ENCODE assay signal across 8 mouse cellular contexts in genomic region chr15:78434896-78435520, GRCm38 (mm10). TPM values are rescaled to one million over a fixed set of nuclear protein-coding genes. Genes with fewer than 3 reads are reported as not detected.
DNase-seq lines count a peak whose midpoint lies in the region; ATAC-seq and TF ChIP-seq lines count a peak whose summit lies in the region.
"Had no signal": no experiment of that assay in that cellular context is flagged by ENCODE, and none has a peak within 500 bp of the region (broad histone marks: within the 10 kb centered on the region; RNA-seq: fewer than 3 reads in every experiment).

No protein-coding gene starts in this region.

- 41% methylated on average over 6 of the region's 6 CpGs for WGBS in intestine, postnatal 0 days
- 38% methylated on average over 6 of the region's 6 CpGs for WGBS in intestine, embryonic 16.5 days
- WGBS in neural tube, embryonic 14.5 days, result 27% methylated on average over 6 of the region's 6 CpGs

- H3K4me2 ChIP-seq in intestine, postnatal 0 days (replicated peaks; ENCODE audit: low read depth), result no peak overlapping the region
- H3K4me2 ChIP-seq in intestine, embryonic 16.5 days (ENCODE audit: low read depth, low read length), result no peak overlapping the region
- no peak overlapping the region for H3K4me2 ChIP-seq in CH12.LX (ENCODE audit: insufficient read depth, low read depth, poor library complexity, severe bottlenecking)
- H3K4me2 ChIP-seq in neural tube, embryonic 14.5 days (ENCODE audit: low read depth, low read length), result no peak overlapping the region

- H3K27ac ChIP-seq in intestine, postnatal 0 days (ENCODE audit: low read depth, low read length), result no peak overlapping the region
- no peak overlapping the region for H3K27ac ChIP-seq in intestine, embryonic 16.5 days (ENCODE audit: low read length)
- H3K27ac ChIP-seq in CH12.LX (ENCODE audit: insufficient read depth, low read depth), result no peak overlapping the region
- no peak overlapping the region for H3K27ac ChIP-seq in neural tube, embryonic 14.5 days (ENCODE audit: low read depth, low read length)

- H3K36me3 ChIP-seq in intestine, postnatal 0 days (ENCODE audit: control insufficient read depth, insufficient read depth), result peaks cover 4% of the 10 kb centered on the region; the same call in 1 of the 2 replicates
- no peaks in the 10 kb centered on the region for H3K36me3 ChIP-seq in intestine, embryonic 16.5 days (ENCODE audit: control insufficient read depth, insufficient read depth, low read length)
- H3K36me3 ChIP-seq in CH12.LX (replicated peaks in 1 of 2; ENCODE audit: control insufficient read depth in 1 of 2, insufficient read depth in 1 of 2, low read length in 1 of 2), result no peaks in the 10 kb centered on the region
- H3K36me3 ChIP-seq in neural tube, embryonic 14.5 days (ENCODE audit: control insufficient read depth, insufficient read depth, low read length), result peaks cover 22% of the 10 kb centered on the region

- in situ Hi-C loops in CH12.LX (cut with MboI; ENCODE audit: low pct_ligation_motif_present, low pct_unique_long_range_greater_than_20kb, low sequenced_read_pairs), result loop anchor here (25.0 kb wide), 1 partner anchor 302 kb away; no protein-coding TSS in a partner anchor

- H3K9ac ChIP-seq in intestine, postnatal 0 days (ENCODE audit: low read depth, low read length), result no peak overlapping the region
- no peak overlapping the region for H3K9ac ChIP-seq in intestine, embryonic 16.5 days (ENCODE audit: low read depth, low read length)
- H3K9ac ChIP-seq in CH12.LX (ENCODE audit: insufficient read depth, low read depth), result no peak overlapping the region
- H3K9ac ChIP-seq in neural tube, embryonic 14.5 days (replicated peaks; ENCODE audit: low read depth, low read length), result no peak overlapping the region

- no peak for TF ChIP-seq POLR2A in CH12.LX (IDR thresholded peaks at IDR 0.05; ENCODE audit: low read depth, low read length)

- TF ChIP-seq CTCF in intestine, postnatal 0 days (IDR thresholded peaks at IDR 0.05; ENCODE audit: low read depth), result peak; percentile 73
- TF ChIP-seq CTCF in CH12.LX (conservative IDR thresholded peaks at IDR 0.05 in 1 of 2, IDR thresholded peaks at IDR 0.05 in 1 of 2; ENCODE audit: low read depth in 2 of 2, low read length in 2 of 2), result peak; percentile 59 to 73

- dilution Hi-C loops in CH12.LX (cut with MboI; ENCODE audit: extremely low pct_ligation_motif_present, extremely low pct_unique_long_range_greater_than_20kb, low sequenced_read_pairs), result no loop called here

- TF ChIP-seq EP300 in CH12.LX (IDR thresholded peaks at IDR 0.05; ENCODE audit: low read length), result no peak

- no peaks in the 10 kb centered on the region for H3K9me3 ChIP-seq in intestine, postnatal 0 days (ENCODE audit: control insufficient read depth)
- H3K9me3 ChIP-seq in intestine, embryonic 16.5 days (ENCODE audit: control insufficient read depth, low read length), result no peaks in the 10 kb centered on the region
- H3K9me3 ChIP-seq in CH12.LX (replicated peaks; ENCODE audit: low read length), result no peaks in the 10 kb centered on the region
- no peaks in the 10 kb centered on the region for H3K9me3 ChIP-seq in neural tube, embryonic 14.5 days (ENCODE audit: control insufficient read depth, low read length)

- no peaks in the 10 kb centered on the region; the same call in 1 of the 2 replicates for H3K4me1 ChIP-seq in intestine, postnatal 0 days (replicated peaks; ENCODE audit: control insufficient read depth, insufficient read depth, low read length)
- H3K4me1 ChIP-seq in intestine, embryonic 16.5 days (ENCODE audit: control insufficient read depth, insufficient read depth, low read length), result peaks cover 35% of the 10 kb centered on the region
- H3K4me1 ChIP-seq in CH12.LX (ENCODE audit: control insufficient read depth in 1 of 2, insufficient read depth in 2 of 2), result peaks cover 21 to 48% of the 10 kb centered on the region in 2 experiments
- peaks cover 22% of the 10 kb centered on the region for H3K4me1 ChIP-seq in neural tube, embryonic 14.5 days (ENCODE audit: control insufficient read depth, insufficient read depth, low read length)

- no peak for ATAC-seq in intestine, postnatal 0 days
- ATAC-seq in intestine, embryonic 16.5 days, result no peak
- peak; percentile 3; the same call in 1 of the 2 replicates for ATAC-seq in neural tube, embryonic 14.5 days (ENCODE audit: low read depth)
- no peak for ATAC-seq in megakaryocyte-erythroid progenitor cell, adult 5-6 weeks (replicated peaks; ENCODE audit: low FRiP score, low TSS enrichment, poor library complexity, severe bottlenecking)

- no peaks in the 10 kb centered on the region for H3K79me2 ChIP-seq in CH12.LX (replicated peaks; ENCODE audit: control insufficient read depth, extremely low read depth, insufficient read depth, poor library complexity, severe bottlenecking)

- H3K4me3 ChIP-seq in intestine, postnatal 0 days (ENCODE audit: low read depth, low read length), result no peak overlapping the region
- H3K4me3 ChIP-seq in intestine, embryonic 16.5 days (ENCODE audit: low read length), result no peak overlapping the region
- no peak overlapping the region for H3K4me3 ChIP-seq in CH12.LX (replicated peaks in 1 of 3; ENCODE audit: low read depth in 2 of 3, low read length in 2 of 3, poor library complexity in 1 of 3)
- H3K4me3 ChIP-seq in neural tube, embryonic 14.5 days (ENCODE audit: low read depth, low read length), result no peak overlapping the region

- peak; percentile 57 for TF ChIP-seq RAD21 in CH12.LX (IDR thresholded peaks at IDR 0.05; ENCODE audit: low read depth, low read length)

- H3K27me3 ChIP-seq in intestine, postnatal 0 days (replicated peaks; ENCODE audit: control insufficient read depth, insufficient read depth, low read length), result peaks cover 26% of the 10 kb centered on the region
- H3K27me3 ChIP-seq in intestine, embryonic 16.5 days (replicated peaks; ENCODE audit: control insufficient read depth, insufficient read depth, low read length), result peaks cover 18% of the 10 kb centered on the region
- peaks cover 54% of the 10 kb centered on the region for H3K27me3 ChIP-seq in CH12.LX (replicated peaks)
- no peaks in the 10 kb centered on the region for H3K27me3 ChIP-seq in neural tube, embryonic 14.5 days (ENCODE audit: control insufficient read depth, insufficient read depth, low read length)

- DNase-seq in CH12.LX (ENCODE audit: extremely low read depth), result peak; percentile 47
- peak; percentile 45 for DNase-seq in NIH3T3 (ENCODE audit: low read depth)
- peak; percentile 70 for DNase-seq in kidney, postnatal 10 days

TF ChIP-seq in CH12.LX, 34 proteins besides CTCF, POLR2A, EP300 and RAD21 (continues in another document):
- TF ChIP-seq BHLHE40 (IDR thresholded peaks at IDR 0.05; ENCODE audit: low read depth, low read length), result no peak

RNA-seq across cellular contexts. Expression of gene Kctd17, which starts 6.6 kb away (rescaled TPM):
- 18.6 and 20.1 TPM in 2 replicates for polyA plus RNA-seq in intestine, postnatal 0 days (2015; fragmentation: Nextera tagmentation; extraction: Ambion mirVana)
- polyA plus RNA-seq in intestine, embryonic 16.5 days (2015; fragmentation: Nextera tagmentation; extraction: Ambion mirVana), result 20.2 and 23.6 TPM in 2 replicates
- total RNA-seq in CH12.LX (2012; rRNA removed) (not detected in 2 replicates), CH12.LX (2014; rRNA removed) (not detected in 2 replicates)
- polyA plus RNA-seq in CH12.LX (2012; ENCODE audit: insufficient read length, low read depth), result not detected in 2 replicates
- 141 and 157 TPM in 2 replicates for polyA plus RNA-seq in neural tube, embryonic 14.5 days (2014; fragmentation: Nextera tagmentation; extraction: Ambion mirVana)
- total RNA-seq in megakaryocyte-erythroid progenitor cell, adult 5-6 weeks (2014; fragmentation: Nextera tagmentation), result 0.82 TPM in 1 of 2 replicates, not detected in the other
- 2.2 TPM in 1 of 2 replicates, not detected in the other for total RNA-seq in megakaryocyte-erythroid progenitor cell, adult 5-6 weeks (2017)

RNA-seq across cellular contexts. Expression of gene Mpst, which starts 28.8 kb away (rescaled TPM):
- polyA plus RNA-seq in intestine, postnatal 0 days (2015; fragmentation: Nextera tagmentation; extraction: Ambion mirVana), result 2.8 and 3.2 TPM in 2 replicates
- 3.0 and 3.4 TPM in 2 replicates for polyA plus RNA-seq in intestine, embryonic 16.5 days (2015; fragmentation: Nextera tagmentation; extraction: Ambion mirVana)
- total RNA-seq in CH12.LX (2012; rRNA removed) (33.0 and 46.3 TPM in 2 replicates), CH12.LX (2014; rRNA removed) (18.1 and 27.0 TPM in 2 replicates)
- polyA plus RNA-seq in CH12.LX (2012; ENCODE audit: insufficient read length, low read depth), result 21.5 and 24.4 TPM in 2 replicates
- polyA plus RNA-seq in neural tube, embryonic 14.5 days (2014; fragmentation: Nextera tagmentation; extraction: Ambion mirVana), result 3.7 and 4.2 TPM in 2 replicates
- 18.7 and 23.2 TPM in 2 replicates for total RNA-seq in megakaryocyte-erythroid progenitor cell, adult 5-6 weeks (2014; fragmentation: Nextera tagmentation)
- total RNA-seq in megakaryocyte-erythroid progenitor cell, adult 5-6 weeks (2017), result 37.0 and 41.1 TPM in 2 replicates

RNA-seq across cellular contexts. Expression of gene Tst, which starts 29.3 kb away (rescaled TPM):
- polyA plus RNA-seq in intestine, postnatal 0 days (2015; fragmentation: Nextera tagmentation; extraction: Ambion mirVana), result 36.7 and 48.3 TPM in 2 replicates
- polyA plus RNA-seq in intestine, embryonic 16.5 days (2015; fragmentation: Nextera tagmentation; extraction: Ambion mirVana), result 62.9 and 68.1 TPM in 2 replicates
- 1.8 and 2.0 TPM in 2 replicates for total RNA-seq in CH12.LX (2012; rRNA removed)
- 0.66 and 0.67 TPM in 2 replicates for total RNA-seq in CH12.LX (2014; rRNA removed)
- polyA plus RNA-seq in CH12.LX (2012; ENCODE audit: insufficient read length, low read depth), result 0.56 and 0.57 TPM in 2 replicates
- 16.0 and 20.3 TPM in 2 replicates for polyA plus RNA-seq in neural tube, embryonic 14.5 days (2014; fragmentation: Nextera tagmentation; extraction: Ambion mirVana)
- total RNA-seq in megakaryocyte-erythroid progenitor cell, adult 5-6 weeks (2014; fragmentation: Nextera tagmentation), result 6.4 and 10.2 TPM in 2 replicates
- 0.80 and 2.1 TPM in 2 replicates for total RNA-seq in megakaryocyte-erythroid progenitor cell, adult 5-6 weeks (2017)

RNA-seq across cellular contexts. Expression of gene Tmprss6, which starts 33.4 kb away (rescaled TPM):
- polyA plus RNA-seq in intestine, postnatal 0 days (2015; fragmentation: Nextera tagmentation; extraction: Ambion mirVana), result 0.63 and 0.84 TPM in 2 replicates
- 0.45 and 0.82 TPM in 2 replicates for polyA plus RNA-seq in intestine, embryonic 16.5 days (2015; fragmentation: Nextera tagmentation; extraction: Ambion mirVana)
- 0.08 and 0.34 TPM in 2 replicates for total RNA-seq in CH12.LX (2012; rRNA removed)
- total RNA-seq in CH12.LX (2014; rRNA removed), result 0.24 TPM in 2 replicates
- polyA plus RNA-seq in CH12.LX (2012; ENCODE audit: insufficient read length, low read depth), result 0.54 and 0.70 TPM in 2 replicates
- 0.78 TPM in 1 of 2 replicates, not detected in the other for polyA plus RNA-seq in neural tube, embryonic 14.5 days (2014; fragmentation: Nextera tagmentation; extraction: Ambion mirVana)
- 0.96 TPM in 1 of 2 replicates, not detected in the other for total RNA-seq in megakaryocyte-erythroid progenitor cell, adult 5-6 weeks (2014; fragmentation: Nextera tagmentation)
- 0.46 TPM in 1 of 2 replicates, not detected in the other for total RNA-seq in megakaryocyte-erythroid progenitor cell, adult 5-6 weeks (2017)

RNA-seq across cellular contexts. Expression of gene Tex33, which starts 39.3 kb away (rescaled TPM):
- not detected in 2 replicates for polyA plus RNA-seq in intestine, postnatal 0 days (2015; fragmentation: Nextera tagmentation; extraction: Ambion mirVana)
- polyA plus RNA-seq in intestine, embryonic 16.5 days (2015; fragmentation: Nextera tagmentation; extraction: Ambion mirVana), result not detected in 2 replicates
- total RNA-seq in CH12.LX (2012; rRNA removed) (not detected in 2 replicates), CH12.LX (2014; rRNA removed) (not detected in 2 replicates)
- not detected in 2 replicates for polyA plus RNA-seq in CH12.LX (2012; ENCODE audit: insufficient read length, low read depth)
- polyA plus RNA-seq in neural tube, embryonic 14.5 days (2014; fragmentation: Nextera tagmentation; extraction: Ambion mirVana), result not detected in 2 replicates
- total RNA-seq in megakaryocyte-erythroid progenitor cell, adult 5-6 weeks (2014; fragmentation: Nextera tagmentation), result not detected in 2 replicates
- not detected in 2 replicates for total RNA-seq in megakaryocyte-erythroid progenitor cell, adult 5-6 weeks (2017)
- polyA plus RNA-seq: large intestine, adult 2 months had no signal

Comparison
In these comparisons a context has a peak if more than half of its experiments do, and no peak if none do; other contexts are left out.
1. RNA of gene Kctd17, which starts 6.6 kb away (polyA plus RNA-seq): 141 to 157 TPM in neural tube, embryonic 14.5 days, 20.2 to 23.6 TPM in intestine, embryonic 16.5 days and 18.6 to 20.1 TPM in intestine, postnatal 0 days; not detected in CH12.LX; every median in the first group is over 10 times any median in the second.
2. RNA of gene Tst, which starts 29.3 kb away (polyA plus RNA-seq): 62.9 to 68.1 TPM in intestine, embryonic 16.5 days, 36.7 to 48.3 TPM in intestine, postnatal 0 days and 16.0 to 20.3 TPM in neural tube, embryonic 14.5 days; 0.56 to 0.57 TPM in CH12.LX; every median in the first group is over 10 times any median in the second.
3. Peak in every context shown above with its lines, with median percentiles within 50 percentile points of each other: DNase-seq.